Mouse (Mus musculus) ES-Bruce4 (cell line): ENCODE measurements at regions not wholly inside any gene's neighbourhood (a gene's known extent, or its start where the extent isn't known, plus 50 kb on each side); places are given as distances from the start of the nearest gene placed in this dataset.

Source experiments
- CTCF ChIP-seq: IDR thresholded peaks from one replicate; pipeline ENCODE4 v1.8.1; 2011; ENCODE audit warnings: low read depth, low read length
- EP300 ChIP-seq: IDR thresholded peaks from 2 replicates; pipeline ENCODE4 v1.6.1; 2011; ENCODE audit warnings: low read depth, low read length; ENCODE audit not compliant: insufficient read depth
- POLR2A ChIP-seq: IDR thresholded peaks from one replicate; pipeline ENCODE4 v1.8.1; 2011; ENCODE audit warnings: low read length; ENCODE audit not compliant: insufficient read depth

DNA sequence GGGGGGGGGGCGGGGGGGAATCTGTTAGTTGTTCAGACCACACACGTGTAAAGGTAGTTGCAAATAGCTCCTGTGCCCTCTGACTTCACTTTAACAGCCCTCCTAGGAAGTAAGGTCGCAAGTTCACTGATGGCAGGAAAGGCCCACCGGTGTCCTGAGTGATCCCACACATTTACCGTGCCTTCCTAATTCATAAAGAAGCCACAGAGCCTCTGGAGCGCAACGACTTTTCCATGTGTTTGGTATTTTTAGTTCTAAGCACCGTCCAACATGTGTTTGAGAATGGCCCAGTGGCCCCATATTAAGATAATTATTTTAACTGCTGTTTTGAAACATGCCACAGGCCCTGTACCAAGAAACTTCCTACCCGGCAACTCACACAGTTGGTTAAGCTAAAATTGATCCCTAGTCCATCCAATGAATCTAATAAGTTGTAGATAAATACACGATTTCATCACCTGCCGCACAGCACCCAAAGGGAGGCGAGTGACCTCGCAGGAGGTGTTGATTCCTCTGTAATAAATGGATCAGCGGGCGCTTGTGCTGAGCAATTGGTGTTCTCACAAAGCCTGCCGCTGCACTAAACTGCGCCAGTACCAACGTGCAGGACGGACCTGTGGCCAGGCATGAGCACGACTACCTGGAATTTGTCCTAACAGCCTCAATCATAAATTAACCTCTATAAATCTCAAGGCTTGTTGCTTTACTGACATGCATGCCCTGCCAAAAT is 198.9 kb downstream of the Pax1 start:
- no peak for TF ChIP-seq CTCF
- TF ChIP-seq POLR2A = no peak
- TF ChIP-seq EP300 = no peak
